Mouse (Mus musculus) ES-E14 (cell line): ENCODE data around the gene Magi3. TPM values are rescaled to one million over a fixed set of nuclear protein-coding genes. Genes with fewer than 3 reads are reported as not detected.

Experiments
- DNase-seq: peaks from one replicate; pipeline ENCODE4 v3.0.0-alpha.2; 2013; ENCODE audit warnings: low read depth, low spot score
- H3K27ac ChIP-seq: 2 replicates; pipeline ENCODE4 v1.5.1; 2012; ENCODE audit warnings: low read depth, mild to moderate bottlenecking, low read length, moderate library complexity, mixed read lengths; ENCODE audit not compliant: poor library complexity, insufficient read depth, severe bottlenecking
- H3K36me3 ChIP-seq: 2 replicates; pipeline ENCODE4 v1.6.1; 2012; ENCODE audit warnings: mild to moderate bottlenecking, low read length, moderate library complexity, mixed read lengths; ENCODE audit not compliant: control insufficient read depth, poor library complexity, insufficient read depth, severe bottlenecking
- H3K4me1 ChIP-seq, 2 experiments: fragments of 150-350 bp in 1 of 2; sonication (generic) in 1 of 2; 2 replicates each; pipeline ENCODE4 v1.6.1; 2012; ENCODE audit warnings: low read length in 2 of 2, mild to moderate bottlenecking in 1 of 2, mixed read lengths in 1 of 2; ENCODE audit not compliant: control insufficient read depth in 2 of 2, insufficient read depth in 2 of 2, poor library complexity in 1 of 2
- H3K4me3 ChIP-seq, 2 experiments: fragments of 150-350 bp in 1 of 2; sonication (generic) in 1 of 2; 2 replicates each; pipeline ENCODE4 v1.5.1; 2012; ENCODE audit warnings: low read length in 2 of 2, low read depth in 1 of 2, mild to moderate bottlenecking in 1 of 2, mixed read lengths in 1 of 2; ENCODE audit not compliant: insufficient read depth in 1 of 2, poor library complexity in 1 of 2, severe bottlenecking in 1 of 2
- H3K9ac ChIP-seq: 2 replicates; pipeline ENCODE4 v1.6.1; 2012; ENCODE audit warnings: low read depth, mild to moderate bottlenecking, low read length, mixed read lengths; ENCODE audit not compliant: poor library complexity, insufficient read depth, severe bottlenecking
- H3K9me3 ChIP-seq: fragments of 150-350 bp; sonication (generic); 2 replicates; pipeline ENCODE4 v1.6.1; 2012; ENCODE audit warnings: low read depth, mild to moderate bottlenecking, low read length; ENCODE audit not compliant: control insufficient read depth, insufficient read depth
- CHD2 ChIP-seq: IDR thresholded peaks from 2 replicates; pipeline ENCODE4 v1.6.1; 2014; ENCODE audit warnings: mild to moderate bottlenecking, low read depth, low read length, inconsistent platforms
- HCFC1 ChIP-seq: IDR thresholded peaks from 2 replicates; pipeline ENCODE4 v1.6.1; 2012; ENCODE audit warnings: low read length, inconsistent platforms, borderline replicate concordance; ENCODE audit not compliant: insufficient read depth
- MAFK ChIP-seq: IDR thresholded peaks from 2 replicates; pipeline ENCODE4 v1.6.1; 2014; ENCODE audit warnings: mild to moderate bottlenecking, low read depth, low read length, inconsistent platforms; ENCODE audit not compliant: insufficient read depth
- ZC3H11A ChIP-seq: IDR thresholded peaks from 2 replicates; pipeline ENCODE4 v1.6.1; 2012; ENCODE audit warnings: low read depth, mild to moderate bottlenecking, inconsistent platforms, low read length, borderline replicate concordance
- ZNF384 ChIP-seq: IDR thresholded peaks from 2 replicates; pipeline ENCODE4 v1.6.1; 2012; ENCODE audit warnings: low read depth, low read length, inconsistent platforms
- in situ Hi-C, 2 experiments: fragments of 600-800 bp; cut with MboI; formaldehyde crosslinking; loops; one replicate each; pipeline ENCODE4 v1.15.1; 2025; ENCODE audit warnings: low sequenced_read_pairs in 2 of 2, inconsistent platforms in 1 of 2; ENCODE audit not compliant: unreplicated experiment in 2 of 2
- total RNA-seq: library from RNA; depleted of rRNA; stranded (reverse); fragments of 300-350 nt; gene quantifications from 2 replicates; pipeline ENCODE4 v1.2.3, GENCODE M21; 2012

The Magi3 gene
- total RNA-seq, 1 experiment: 10.6 TPM

- no peaks in the 10 kb centered on the region for H3K4me1 ChIP-seq
- no peaks in the 10 kb centered on the region for H3K36me3 ChIP-seq
- in situ Hi-C loops: no loop called here
- H3K9me3 ChIP-seq: no peaks in the 10 kb centered on the region
- TF ChIP-seq HCFC1 (no peak), ZNF384 (no peak), MAFK (no peak), CHD2 (no peak), ZC3H11A (no peak)
- DNase-seq: no peak
- no peak overlapping the region for H3K9ac ChIP-seq
- no peak overlapping the region for H3K27ac ChIP-seq
- no peak overlapping the region for H3K4me3 ChIP-seq
Measured at GRCm38 (mm10) chr3:104094646-104095045, 125.5 kb downstream of the Magi3 start.

DNA sequence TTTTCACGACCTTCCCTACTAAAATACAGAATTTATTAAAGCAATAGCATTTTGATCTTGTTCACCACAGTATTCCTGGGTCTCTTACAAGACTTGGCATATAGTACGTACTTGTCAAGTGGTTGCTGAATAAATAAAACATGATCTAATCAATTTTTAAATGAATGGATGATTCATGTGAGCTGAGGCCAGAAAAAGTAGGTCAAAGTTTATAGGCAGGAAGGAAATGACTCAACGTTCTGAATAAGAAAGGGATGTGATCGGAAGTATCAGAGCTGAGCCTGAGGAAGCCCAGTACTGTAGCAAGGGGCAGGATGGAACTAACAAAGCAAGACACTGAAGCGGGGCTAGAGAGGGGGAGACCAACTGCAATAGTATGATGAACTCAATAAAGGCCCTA is 127.4 kb downstream of the Magi3 start:
- no peaks in the 10 kb centered on the region for H3K36me3 ChIP-seq
- no peak for TF ChIP-seq HCFC1
- no peak for TF ChIP-seq ZNF384
- no peak for TF ChIP-seq CHD2
- H3K9ac ChIP-seq: no peak overlapping the region
- H3K27ac ChIP-seq: no peak overlapping the region
- H3K4me3 ChIP-seq: no peak overlapping the region
- H3K9me3 ChIP-seq: no peaks in the 10 kb centered on the region
- no peak for DNase-seq
- in situ Hi-C loops: no loop called here
- no peaks in the 10 kb centered on the region for H3K4me1 ChIP-seq

DNA sequence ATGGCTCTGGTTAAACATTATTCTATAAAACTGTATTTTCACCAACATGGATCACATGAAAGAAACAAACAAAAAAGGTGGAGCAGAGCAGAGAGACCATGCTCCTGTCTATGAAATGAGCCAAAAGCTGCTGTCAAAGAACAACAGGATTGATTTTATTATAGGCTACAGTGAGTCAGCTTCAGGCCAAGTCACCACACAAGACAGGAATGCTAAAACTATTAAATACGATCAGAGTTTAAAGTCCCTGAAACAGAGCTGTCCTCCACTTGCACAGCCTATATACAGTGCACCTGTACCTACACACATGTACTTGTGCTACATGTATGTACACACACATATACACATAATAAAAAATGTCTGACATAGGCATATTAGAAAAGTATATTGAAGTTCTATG is 138.1 kb downstream of the Magi3 start:
- Histone ChIP-seq H3K9me3 (no peaks in the 10 kb centered on the region), H3K27ac (no peak overlapping the region), H3K9ac (no peak overlapping the region), H3K4me1 (no peaks in the 10 kb centered on the region), H3K36me3 (no peaks in the 10 kb centered on the region), H3K4me3 (no peak overlapping the region)
- DNase-seq: no peak
- in situ Hi-C loops: no loop called here
- TF ChIP-seq ZC3H11A: no peak
- no peak for TF ChIP-seq MAFK
- no peak for TF ChIP-seq CHD2
- TF ChIP-seq HCFC1: no peak
- no peak for TF ChIP-seq ZNF384

DNA sequence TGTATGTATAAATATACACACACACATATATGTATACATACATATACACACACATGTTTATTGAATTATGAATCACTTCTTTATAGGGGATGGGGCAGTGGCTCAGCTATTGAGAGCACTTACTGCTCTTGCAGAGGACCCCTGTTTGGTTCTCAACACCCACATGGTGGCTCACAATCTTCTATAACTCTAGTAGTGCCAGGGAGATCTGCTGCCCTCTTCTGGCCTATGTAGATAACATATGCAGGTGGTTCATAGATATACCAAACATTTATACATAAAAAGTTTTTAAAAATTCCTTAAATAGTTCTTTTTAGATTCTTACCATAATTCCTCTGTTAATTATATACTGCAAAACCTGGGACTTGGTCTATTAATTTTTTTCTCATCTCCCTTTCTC is 141.4 kb downstream of the Magi3 start:
- Histone ChIP-seq H3K27ac (no peak overlapping the region), H3K36me3 (no peaks in the 10 kb centered on the region), H3K4me3 (no peak overlapping the region), H3K9me3 (no peaks in the 10 kb centered on the region), H3K9ac (no peak overlapping the region), H3K4me1 (no peaks in the 10 kb centered on the region)
- DNase-seq: no peak
- TF ChIP-seq HCFC1: no peak
- 0 out of 2 replicates have a peak, but pooled peaks have one; percentile 32 for TF ChIP-seq ZC3H11A
- no peak for TF ChIP-seq CHD2
- in situ Hi-C loops: no loop called here

GRCm38 (mm10) chr3:104069395-104069794 is 150.8 kb downstream of the Magi3 start:
- H3K9ac ChIP-seq: no peak overlapping the region
- TF ChIP-seq ZC3H11A: no peak
- TF ChIP-seq ZNF384: no peak
- no peak for TF ChIP-seq HCFC1
- TF ChIP-seq MAFK: no peak
- no peak for TF ChIP-seq CHD2
- H3K27ac ChIP-seq: no peak overlapping the region
- no peaks in the 10 kb centered on the region for H3K36me3 ChIP-seq
- in situ Hi-C loops: no loop called here
- H3K4me3 ChIP-seq: no peak overlapping the region
- H3K4me1 ChIP-seq: no peaks in the 10 kb centered on the region
- no peak for DNase-seq
- no peaks in the 10 kb centered on the region for H3K9me3 ChIP-seq
